Mouse (Mus musculus) thymus, postnatal 14 days (tissue): ENCODE measurements around the gene Nrp1.

Experiments used
- DNase-seq: peaks from one replicate; pipeline ENCODE4 v3.0.0; 2021

The Nrp1 gene

DNA sequence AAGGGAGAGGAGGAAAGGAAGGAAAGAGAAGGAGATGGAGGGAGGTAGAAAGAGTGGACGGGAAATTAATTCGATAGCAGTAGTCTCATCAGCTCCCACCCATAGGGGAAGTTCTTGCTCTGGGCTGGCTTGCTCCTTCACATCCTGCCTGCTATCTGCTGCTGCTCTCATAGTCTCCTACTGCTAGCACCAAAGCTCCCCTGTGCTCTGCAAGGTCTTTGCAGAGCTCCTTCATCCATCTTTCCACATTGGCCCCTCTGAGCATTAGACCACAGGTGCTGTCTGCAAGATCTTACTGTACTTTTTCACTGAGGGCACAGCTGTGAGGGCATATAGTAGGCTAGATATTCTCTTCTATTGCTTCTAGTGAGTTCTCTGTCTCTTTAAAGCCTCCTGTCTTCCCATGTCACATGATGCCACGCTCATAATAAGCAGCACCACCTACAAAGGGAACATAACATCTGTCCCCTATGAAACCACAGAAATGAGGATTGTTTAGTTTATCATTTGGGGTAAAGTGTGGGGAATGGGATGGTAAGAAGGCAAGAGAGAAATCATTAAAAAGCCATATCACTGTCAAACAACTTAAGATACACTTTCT is 158.5 kb downstream of the Nrp1 start:
- DNase-seq = peak; percentile 24

DNA sequence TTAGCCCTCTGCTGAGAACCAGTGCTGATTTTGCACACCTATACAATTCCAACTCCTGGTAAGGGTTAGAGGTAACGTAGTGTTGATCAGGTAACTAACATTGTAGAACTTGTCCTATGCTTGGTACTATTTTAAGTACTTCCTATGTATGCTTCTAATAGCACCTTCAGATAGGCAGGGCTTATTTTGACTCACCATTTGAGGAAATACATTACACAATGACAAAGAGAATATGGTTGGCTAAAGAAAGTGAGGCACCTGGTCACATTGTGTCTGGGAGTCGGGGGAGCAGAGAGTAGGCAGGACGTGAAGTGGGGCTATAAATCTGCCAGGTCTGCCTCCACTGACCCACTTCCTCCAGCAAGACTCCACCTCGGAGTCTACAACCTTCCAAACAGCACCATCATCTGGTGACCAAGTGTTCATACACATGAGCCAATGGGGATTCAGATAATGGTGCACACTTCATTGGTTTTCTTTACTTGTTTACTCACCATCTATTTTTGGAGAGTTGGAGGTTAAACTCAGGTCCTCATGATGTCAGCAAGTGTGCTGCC is 159.2 kb downstream of the Nrp1 start:
- DNase-seq = peak; percentile 14

DNA sequence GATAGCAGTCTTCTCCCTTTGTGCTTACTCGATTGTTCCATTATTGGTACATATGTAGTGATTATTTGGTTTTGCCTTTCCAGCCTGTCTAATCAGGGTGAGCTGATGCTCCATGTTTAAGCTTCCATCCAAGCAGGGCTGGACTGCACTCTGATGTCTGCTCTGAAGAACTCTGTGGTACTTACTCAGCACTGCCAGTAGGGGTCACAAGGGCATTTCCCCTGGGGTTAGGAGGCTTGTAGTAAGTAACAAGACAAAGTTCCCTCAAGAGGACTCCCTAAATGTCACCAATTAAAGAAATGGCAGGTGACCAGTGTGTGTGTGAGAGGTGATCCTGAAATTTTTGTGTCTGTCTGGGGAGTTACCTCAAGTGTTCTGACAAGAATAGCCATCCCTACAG is 161.0 kb downstream of the Nrp1 start:
- peak; percentile 60 for DNase-seq

DNA sequence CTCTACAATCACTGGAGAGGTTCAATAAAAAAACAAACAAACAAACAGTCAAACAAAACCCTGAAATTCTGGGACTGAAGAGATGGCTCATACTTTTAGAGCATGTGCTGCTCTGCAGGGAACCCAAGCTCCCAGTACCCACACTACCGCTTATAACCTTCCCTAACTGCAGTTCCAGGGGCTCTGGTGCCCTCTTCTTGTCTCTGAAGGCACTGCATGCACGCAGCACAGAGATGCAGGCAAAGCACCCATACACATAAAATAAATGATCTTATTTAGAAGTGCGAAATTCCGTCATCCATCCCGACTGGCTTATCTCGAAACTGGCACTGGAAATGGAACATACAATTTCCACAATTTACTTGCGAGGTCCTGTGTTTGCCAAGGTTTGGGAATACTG is 165.4 kb downstream of the Nrp1 start:
- peak; percentile 58 for DNase-seq

DNA sequence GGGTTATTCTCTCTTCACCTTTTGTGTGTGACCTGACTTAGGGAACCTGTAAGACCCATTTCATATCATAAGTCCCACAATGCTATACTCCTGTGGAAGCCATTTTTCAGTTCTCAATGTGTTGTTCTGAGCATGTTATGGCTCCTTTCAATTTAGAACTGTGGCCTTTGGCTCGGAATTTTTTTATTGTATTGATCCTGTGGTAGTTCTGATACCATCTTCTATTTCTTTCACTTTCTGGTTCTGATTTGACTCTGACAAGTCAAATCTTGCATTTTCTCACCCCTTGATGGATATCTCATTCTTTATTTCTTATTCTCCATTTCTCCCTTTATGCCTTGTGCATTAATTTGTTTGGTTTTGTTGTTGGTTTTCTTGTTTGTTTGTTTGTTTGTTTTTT is 167.5 kb downstream of the Nrp1 start:
- DNase-seq = no peak

DNA sequence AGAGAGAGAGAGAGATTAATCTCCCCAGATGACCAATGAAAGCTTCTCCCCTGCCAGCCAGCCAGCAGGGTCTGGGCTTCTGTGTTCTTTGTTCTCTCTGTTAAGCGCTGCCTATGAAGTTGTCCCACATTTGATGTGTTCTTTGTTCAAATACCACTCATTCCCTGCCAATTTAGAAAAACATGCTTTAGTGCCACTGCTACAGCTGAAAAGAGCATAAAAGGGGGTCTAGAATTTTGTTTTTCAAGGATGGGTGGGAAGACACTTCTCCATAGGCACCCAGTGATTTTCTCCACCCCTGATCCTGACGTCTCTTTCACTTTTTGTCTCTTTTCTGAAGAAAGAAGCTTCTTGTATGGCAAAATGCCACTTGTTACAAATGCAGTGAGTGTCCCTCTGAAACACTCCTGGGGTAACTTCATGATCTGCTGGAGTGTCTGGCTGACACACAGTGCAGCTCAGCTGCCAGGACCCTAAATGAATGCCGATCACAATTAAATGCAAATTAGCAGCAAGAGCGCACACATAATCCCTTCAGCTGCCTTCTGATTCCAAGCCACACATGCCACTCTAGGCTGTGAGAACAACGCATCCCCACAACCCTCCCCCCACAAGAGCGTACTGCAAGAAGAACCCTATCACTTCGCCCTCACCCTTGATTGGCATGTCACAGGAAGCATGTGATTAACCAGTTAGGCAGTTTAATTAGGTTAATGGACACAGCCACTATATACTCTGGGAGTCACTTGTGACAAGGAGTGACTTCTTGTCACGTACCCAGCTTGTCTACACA is 170.4 kb downstream of the Nrp1 start:
- no peak for DNase-seq

DNA sequence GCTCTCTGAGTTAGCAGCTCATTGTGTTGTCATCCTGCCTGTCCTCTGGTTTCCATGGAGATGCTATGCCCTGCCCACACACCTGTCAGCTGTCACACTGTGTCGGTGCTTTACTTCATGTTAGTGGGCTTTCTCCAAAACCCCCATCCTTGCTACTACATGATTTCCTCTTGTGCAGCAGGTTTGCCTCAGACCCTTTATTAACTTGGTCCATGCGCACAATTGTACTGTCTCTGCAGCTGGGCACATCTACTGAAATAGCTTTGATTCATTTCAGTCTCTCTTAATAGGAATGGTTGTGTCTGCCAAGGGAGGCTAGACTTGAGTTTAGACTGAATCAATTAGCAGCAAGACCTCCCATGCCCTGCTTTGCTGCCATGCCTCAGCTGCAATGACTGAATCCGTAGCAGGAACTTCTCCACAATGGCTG is 176.1 kb downstream of the Nrp1 start:
- peak; percentile 64 for DNase-seq

DNA sequence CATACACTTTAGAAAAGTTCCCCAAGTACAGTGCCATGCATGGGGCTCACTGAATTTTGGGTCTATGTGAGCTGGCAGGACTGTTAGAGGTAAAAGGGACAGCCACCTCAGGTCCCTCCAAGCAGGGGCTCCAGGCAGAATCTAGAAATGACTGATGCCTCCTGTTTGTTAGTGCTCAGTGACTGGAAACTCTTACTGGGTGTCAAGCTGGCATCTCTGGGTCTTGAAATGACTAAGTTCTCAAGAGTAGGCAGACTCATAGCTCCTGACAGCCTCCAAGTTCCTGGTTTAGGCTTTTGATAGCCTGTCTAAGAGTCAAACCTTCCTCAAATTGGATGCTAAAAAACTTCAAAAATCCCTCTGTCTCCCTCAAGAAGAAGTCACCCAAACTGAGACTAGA is 177.3 kb downstream of the Nrp1 start:
- DNase-seq = no peak

DNA sequence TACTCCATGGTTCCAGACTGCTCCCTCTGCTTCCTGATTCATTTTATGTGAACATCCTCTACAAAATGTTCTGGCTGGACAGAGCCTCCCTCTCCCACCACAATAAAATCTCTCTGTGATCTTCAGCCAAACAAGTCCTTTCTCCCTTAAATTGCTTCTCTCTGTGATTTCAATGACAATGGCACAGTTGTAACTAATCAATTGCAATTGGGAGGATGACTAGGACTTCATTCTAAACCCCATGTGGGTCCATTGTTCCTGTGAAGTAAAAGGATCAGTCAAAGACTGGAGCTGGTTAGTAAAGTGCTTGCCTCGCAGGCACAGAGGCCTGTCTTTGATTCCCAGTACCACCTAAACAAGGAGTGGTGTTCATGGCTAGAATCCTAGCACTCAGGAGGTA is 180.0 kb downstream of the Nrp1 start:
- DNase-seq = no peak

DNA sequence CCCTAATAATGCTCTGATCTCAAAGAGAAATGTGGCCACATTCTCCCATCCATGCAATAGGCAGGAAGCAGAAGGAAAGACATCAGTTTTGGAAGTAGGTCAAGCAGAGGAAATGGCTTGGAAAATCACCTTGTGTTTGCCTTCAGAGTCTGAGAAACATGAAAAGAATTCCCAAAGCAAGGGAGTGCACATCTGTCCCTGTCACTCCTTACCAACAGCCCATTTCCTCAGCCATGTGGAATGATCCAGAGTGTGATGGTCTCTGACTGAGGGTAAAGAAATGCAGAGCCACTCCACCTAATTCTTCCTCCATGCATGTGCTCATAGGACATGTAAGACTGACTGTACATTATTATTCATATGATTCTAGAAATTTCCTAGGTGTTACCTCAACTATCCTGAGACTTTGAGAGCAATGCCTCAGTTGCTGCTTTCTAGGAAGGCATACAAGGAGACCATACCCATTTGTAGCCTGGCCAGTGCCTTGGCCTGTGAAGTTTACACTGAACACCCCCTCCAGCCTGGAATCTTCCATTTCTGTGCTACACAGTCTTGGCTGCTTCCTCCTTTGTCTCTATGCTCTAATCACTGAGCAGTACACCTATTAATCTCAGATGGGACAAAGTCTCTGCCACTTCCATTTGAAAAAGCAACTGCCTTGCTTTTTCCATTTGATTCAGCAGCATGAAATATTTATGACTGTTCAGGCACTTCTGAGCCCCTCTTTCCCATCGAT is 183.1 kb downstream of the Nrp1 start:
- no peak for DNase-seq

DNA sequence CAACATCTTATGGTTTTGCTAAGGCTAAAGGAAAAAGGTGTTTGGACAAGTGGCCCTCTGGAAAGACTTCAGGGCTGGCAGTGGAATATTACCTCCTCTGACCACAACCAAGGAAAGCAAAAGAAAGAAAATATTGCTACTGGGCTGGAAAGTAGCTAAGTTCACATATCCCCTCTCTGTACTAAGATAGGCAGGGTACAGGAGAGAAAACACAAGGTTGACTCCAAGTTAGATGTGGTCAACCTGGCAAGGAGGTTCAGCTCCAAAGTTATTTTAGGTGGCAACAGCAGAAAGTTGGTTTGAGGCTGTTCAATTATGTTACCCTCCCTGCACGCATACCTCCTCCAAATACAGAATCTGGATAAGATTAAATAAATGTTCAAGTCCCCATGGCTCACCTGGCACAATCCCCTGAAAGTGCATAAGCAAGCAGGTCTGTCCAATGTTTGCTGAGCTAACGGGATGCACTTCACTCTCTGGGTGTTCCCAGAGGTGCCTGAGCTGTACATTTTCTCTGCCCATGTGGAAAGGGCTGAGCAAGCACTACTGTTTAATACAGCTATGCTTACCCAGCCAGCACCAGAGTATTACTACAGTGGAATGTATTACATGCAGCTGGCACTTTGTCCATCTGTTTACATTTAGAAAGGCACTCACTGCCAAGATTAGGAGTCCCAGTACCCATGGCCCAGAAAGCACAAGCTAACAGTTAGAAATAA is 185.9 kb downstream of the Nrp1 start:
- DNase-seq = no peak

DNA sequence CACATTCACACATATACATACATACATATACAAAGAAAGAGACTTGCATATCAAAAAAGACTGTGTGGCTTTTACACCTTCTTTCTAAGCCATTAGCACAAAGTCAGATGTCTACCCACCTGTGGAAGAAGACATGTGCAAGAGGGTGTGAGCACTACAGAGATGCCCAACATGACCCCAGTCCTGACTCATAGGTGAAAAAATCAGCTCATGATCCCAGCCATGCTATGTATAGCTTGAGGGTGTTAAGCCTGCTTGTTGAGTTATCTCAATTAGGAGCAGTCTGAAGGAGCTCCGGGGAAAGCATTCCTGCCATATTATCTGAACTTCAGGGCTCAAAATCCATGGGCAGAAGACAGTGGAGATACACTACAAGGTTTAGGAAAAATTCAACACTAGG is 187.9 kb downstream of the Nrp1 start:
- no peak for DNase-seq

DNA sequence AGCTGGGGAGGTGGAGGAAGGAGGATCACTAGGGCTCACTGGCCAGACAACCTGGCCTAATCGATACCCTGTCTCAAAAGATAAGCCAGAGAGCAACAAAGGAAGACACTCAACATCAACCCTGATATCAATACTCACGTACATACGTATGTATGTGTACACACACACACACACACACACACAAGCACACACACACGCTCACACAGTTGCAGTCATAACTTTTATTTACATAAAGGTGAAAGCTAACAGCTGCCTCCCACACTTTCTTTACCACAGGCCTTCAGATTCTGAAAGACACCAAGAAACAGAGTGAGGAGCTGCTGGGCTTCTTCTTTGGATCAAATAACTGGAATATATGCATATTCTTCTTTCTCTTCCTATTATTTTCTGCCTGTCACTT is 189.0 kb downstream of the Nrp1 start:
- no peak for DNase-seq

DNA sequence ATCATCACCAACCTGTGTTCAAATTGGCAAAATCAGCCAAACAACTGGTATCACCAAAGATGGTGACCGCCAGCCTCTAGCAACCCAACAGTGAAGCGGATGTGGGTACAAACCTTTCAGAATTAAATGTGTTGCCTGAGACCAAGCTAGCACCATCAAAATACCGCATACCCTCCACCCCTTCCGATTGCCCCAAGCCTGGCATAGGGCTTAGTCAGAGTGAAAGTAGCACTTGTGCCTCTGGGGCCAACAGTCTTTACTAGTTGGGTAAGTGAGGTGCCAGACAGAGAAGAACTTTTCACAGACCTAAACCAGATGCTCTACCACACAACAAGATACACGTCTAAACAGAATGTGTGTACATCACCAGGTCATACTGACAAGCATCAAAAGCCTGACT is 191.3 kb downstream of the Nrp1 start:
- DNase-seq = no peak

DNA sequence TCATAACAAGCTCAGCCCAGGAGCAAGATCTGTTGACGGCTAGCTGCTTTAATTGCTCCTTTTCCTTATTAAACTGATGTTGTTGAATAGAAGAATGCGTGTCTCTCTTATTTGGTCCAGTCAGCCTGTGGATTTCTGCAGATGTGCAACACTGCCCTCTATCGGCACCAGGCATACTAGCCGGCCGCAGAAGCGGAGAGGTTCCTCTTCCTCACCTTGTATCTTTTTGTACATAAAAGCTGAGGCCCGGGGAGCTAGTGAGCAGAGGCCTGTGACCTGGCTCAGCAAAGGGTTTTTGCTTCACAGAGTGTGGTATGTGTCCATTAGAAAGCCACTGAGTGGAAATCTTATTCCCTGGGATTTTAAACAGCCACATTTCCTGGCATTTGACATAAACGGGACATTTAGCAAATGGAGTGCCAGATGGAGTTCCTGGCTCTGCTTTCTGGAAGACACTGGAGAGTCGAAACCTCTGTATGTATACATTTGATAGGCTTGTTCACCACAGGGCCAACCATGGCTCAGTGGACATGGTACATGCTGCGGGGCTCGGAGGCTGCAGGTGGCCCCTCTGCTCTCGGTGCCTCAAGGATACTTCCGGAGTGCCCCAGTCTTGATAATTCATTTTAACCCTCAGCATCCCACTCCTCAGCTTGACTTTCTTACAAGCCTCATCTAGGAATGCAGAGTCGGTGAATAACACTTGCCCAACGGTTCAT is 193.2 kb downstream of the Nrp1 start:
- peak; percentile 79 for DNase-seq
